Mouse (Mus musculus) left cerebral cortex, adult 18-20 months (tissue): ENCODE data around the gene Nmnat1. TPM values are rescaled to one million over a fixed set of nuclear protein-coding genes. Genes with fewer than 3 reads are reported as not detected.

Source experiments
- DNase-seq, 2 experiments: peaks; one replicate each; pipeline ENCODE4 v3.0.0; 2021 to 2022; ENCODE audit warnings: low spot score in 2 of 2, mixed read lengths in 1 of 2
- long read RNA-seq, 2 experiments: library from polyadenylated mRNA; stranded (forward); transcript quantifications; one replicate each; pipeline ENCODE4 v2.0.0; 2021
- total RNA-seq, 2 experiments: library from RNA; stranded (reverse); gene quantifications; 2 replicates each; pipeline ENCODE4 v1.2.3; 2021

Gene Nmnat1
- 1 to 10 TPM; 7.0 to 9.3 TPM for total RNA-seq
- long read RNA-seq, experiment 1, transcript Nmnat1-201 (5 exons, 1,238 nt) = major isoform, 6 of 10 reads
- long read RNA-seq, experiment 1, partial matches to known transcripts = 0 of 10 reads
- long read RNA-seq, experiment 1, other reads (novel, unspliced or antisense) = 4 of 10 reads
- long read RNA-seq, experiment 2, partial matches to known transcripts = 0 of 2 reads
- long read RNA-seq, experiment 2, other reads (novel, unspliced or antisense) = 0 of 2 reads

- DNase-seq = peak; percentile 92 to 95
Observed at GRCm38 (mm10) chr4:149485053-149485824, at the start of gene Nmnat1, which contains the start of gene Lzic. Gene Nmnat1, minus strand, starts transcription at chr4:149485202. Gene Lzic, plus strand, starts transcription at chr4:149485229.

- DNase-seq = no peak
Observed at GRCm38 (mm10) chr4:149529691-149530090, 44.7 kb upstream of the Nmnat1 start.

- DNase-seq = no peak
Observed at GRCm38 (mm10) chr4:149527621-149528354, 42.8 kb upstream of the Nmnat1 start.

- DNase-seq = no peak
Observed at GRCm38 (mm10) chr4:149526330-149526729, 41.3 kb upstream of the Nmnat1 start.

- DNase-seq = no peak
Observed at GRCm38 (mm10) chr4:149525811-149526210, 40.8 kb upstream of the Nmnat1 start.

GRCm38 (mm10) chr4:149525170-149525569 lies 40.2 kb upstream of the Nmnat1 start:
- no peak for DNase-seq

GRCm38 (mm10) chr4:149523961-149524360 lies 39.0 kb upstream of the Nmnat1 start:
- DNase-seq = no peak

- no peak for DNase-seq
Observed at GRCm38 (mm10) chr4:149521258-149521657, 36.3 kb upstream of the Nmnat1 start.

GRCm38 (mm10) chr4:149518351-149519220 lies 33.6 kb upstream of the Nmnat1 start:
- DNase-seq = no peak

GRCm38 (mm10) chr4:149517868-149518340 lies 32.9 kb upstream of the Nmnat1 start, which contains the start of gene Ctnnbip1:
Gene Ctnnbip1, plus strand, starts transcription at chr4:149518236.
- peak; percentile 92 to 96 for DNase-seq

GRCm38 (mm10) chr4:149515706-149516105 lies 30.7 kb upstream of the Nmnat1 start:
- DNase-seq = no peak

GRCm38 (mm10) chr4:149512072-149512471 lies 27.1 kb upstream of the Nmnat1 start:
- no peak for DNase-seq

GRCm38 (mm10) chr4:149511221-149511646 lies 26.2 kb upstream of the Nmnat1 start:
- no peak for DNase-seq

GRCm38 (mm10) chr4:149506904-149507303 lies 21.9 kb upstream of the Nmnat1 start:
- DNase-seq = no peak

GRCm38 (mm10) chr4:149505261-149505967 lies 20.4 kb upstream of the Nmnat1 start:
- no peak for DNase-seq

GRCm38 (mm10) chr4:149504858-149505257 lies 19.9 kb upstream of the Nmnat1 start:
- DNase-seq = no peak

GRCm38 (mm10) chr4:149504363-149504762 lies 19.4 kb upstream of the Nmnat1 start:
- DNase-seq = no peak

- no peak for DNase-seq
Observed at GRCm38 (mm10) chr4:149499790-149500189, 14.8 kb upstream of the Nmnat1 start.

GRCm38 (mm10) chr4:149498901-149499300 lies 13.9 kb upstream of the Nmnat1 start:
- DNase-seq = no peak

- no peak for DNase-seq
Observed at GRCm38 (mm10) chr4:149496612-149497011, 11.6 kb upstream of the Nmnat1 start.
